Mouse (Mus musculus): ENCODE measurements around the gene Glipr2.

The Glipr2 gene

GRCm38 (mm10) chr4:44004623-44005409 is 47.6 kb downstream of the Glipr2 start:
- DNase-seq (ENCODE audit: low read depth, low spot score): no peak

GRCm38 (mm10) chr4:44010176-44010575 is 53.0 kb downstream of the Glipr2 start:
- DNase-seq (ENCODE audit: low read depth, low spot score): no peak

- DNase-seq (ENCODE audit: low read depth, low spot score): no peak
These were observed 53.7 kb downstream of the Glipr2 start for GRCm38 (mm10) chr4:44010893-44011292.

- no peak for DNase-seq (ENCODE audit: low read depth, low spot score)
These were observed 54.6 kb downstream of the Glipr2 start for GRCm38 (mm10) chr4:44011799-44012198.

- DNase-seq (ENCODE audit: low read depth, low spot score): peak; percentile 93
These were observed 55.5 kb downstream of the Glipr2 start for GRCm38 (mm10) chr4:44012376-44013367.

GRCm38 (mm10) chr4:44013391-44014070 is 56.3 kb downstream of the Glipr2 start:
- DNase-seq (ENCODE audit: low read depth, low spot score): no peak

GRCm38 (mm10) chr4:44016071-44016470 is 58.9 kb downstream of the Glipr2 start:
- DNase-seq (ENCODE audit: low read depth, low spot score): no peak

GRCm38 (mm10) chr4:44016791-44017190 is 59.6 kb downstream of the Glipr2 start:
- no peak for DNase-seq (ENCODE audit: low read depth, low spot score)

- no peak for DNase-seq (ENCODE audit: low read depth, low spot score)
These were observed 65.1 kb downstream of the Glipr2 start for GRCm38 (mm10) chr4:44022323-44022722.

GRCm38 (mm10) chr4:44022766-44023165 is 65.6 kb downstream of the Glipr2 start:
- no peak for DNase-seq (ENCODE audit: low read depth, low spot score)

- DNase-seq (ENCODE audit: low read depth, low spot score): no peak
These were observed 66.5 kb downstream of the Glipr2 start for GRCm38 (mm10) chr4:44023681-44024080.

GRCm38 (mm10) chr4:44024241-44024640 is 67.0 kb downstream of the Glipr2 start:
- DNase-seq (ENCODE audit: low read depth, low spot score): no peak

GRCm38 (mm10) chr4:44025570-44025969 is 68.4 kb downstream of the Glipr2 start:
- no peak for DNase-seq (ENCODE audit: low read depth, low spot score)

All from brain, embryonic 18.5 days (tissue).